Mouse (Mus musculus): ENCODE data around the gene Hapln4.

Gene Hapln4

GRCm38 (mm10) chr8:70139981-70140380 lies 56.7 kb downstream of the Hapln4 start:
- DNase-seq: no peak

All from cerebellum, postnatal 25 days (tissue).